Mouse (Mus musculus) cerebellum, adult 2 months (tissue): ENCODE data around the gene Abhd17b. TPM values are rescaled to one million over a fixed set of nuclear protein-coding genes. Genes with fewer than 3 reads are reported as not detected.

Experiments
- DNase-seq, 2 experiments: peaks; one replicate each; pipeline ENCODE4 v3.0.0; 2021
- H3K27ac ChIP-seq: fragments of 200-500 bp; 2 replicates; pipeline ENCODE4 v1.5.1; 2012; ENCODE audit warnings: low read length, control low read depth, inconsistent platforms; ENCODE audit not compliant: insufficient read depth
- H3K27me3 ChIP-seq: fragments of 200-500 bp; 2 replicates; pipeline ENCODE4 v1.6.1; 2012; ENCODE audit warnings: inconsistent platforms, mild to moderate bottlenecking, low read length, moderate library complexity; ENCODE audit not compliant: control insufficient read depth, insufficient read depth
- H3K4me1 ChIP-seq: fragments of 200-500 bp; 2 replicates; pipeline ENCODE4 v1.6.1; 2011; ENCODE audit warnings: low read length; ENCODE audit not compliant: control insufficient read depth, insufficient read depth
- H3K4me3 ChIP-seq: fragments of 200-500 bp; replicated peaks from 2 replicates; pipeline ENCODE3; 2011; ENCODE audit warnings: mild to moderate bottlenecking, low read depth, low read length, control low read depth; ENCODE audit not compliant: insufficient read depth
- CTCF ChIP-seq: fragments of 200-500 bp; IDR thresholded peaks from 2 replicates; pipeline ENCODE4 v1.5.1; 2011; ENCODE audit warnings: low read depth, mild to moderate bottlenecking, control low read depth, low read length, moderate library complexity, borderline replicate concordance; ENCODE audit not compliant: insufficient read depth
- POLR2A ChIP-seq: fragments of 200-500 bp; IDR thresholded peaks from 2 replicates; pipeline ENCODE4 v1.6.1; 2011; ENCODE audit warnings: low read length, control low read depth, borderline replicate concordance; ENCODE audit not compliant: insufficient read depth
- WGBS: fragments of 180-500 bp; shearing (Covaris S2); methylation state at CpG from one replicate; pipeline ENCODE4 v1.1.7; 2018; 5-methylcytosine and 5-hydroxymethylcytosine counted together
- polyA plus RNA-seq: library from polyadenylated mRNA; depleted of rRNA; stranded (reverse); fragments of >200 nt; gene quantifications from 2 replicates; pipeline ENCODE4 v1.2.3, GENCODE M21; 2012

Abhd17b gene
- polyA plus RNA-seq, 1 experiment: 45.4 TPM

GRCm38 (mm10) chr19:21636907-21637306, 16.1 kb upstream of the Abhd17b start:
- 82% methylated on average over 3 of the region's 3 CpGs for WGBS
- TF ChIP-seq CTCF (no peak), POLR2A (no peak)
- DNase-seq: no peak
- Histone ChIP-seq H3K27me3 (no peaks in the 10 kb centered on the region), H3K4me1 (no peaks in the 10 kb centered on the region), H3K4me3 (no peak overlapping the region), H3K27ac (no peak overlapping the region)

GRCm38 (mm10) chr19:21637672-21638071, 15.3 kb upstream of the Abhd17b start:
- Histone ChIP-seq H3K27ac (no peak overlapping the region), H3K4me3 (no peak overlapping the region), H3K27me3 (no peaks in the 10 kb centered on the region), H3K4me1 (no peaks in the 10 kb centered on the region)
- TF ChIP-seq POLR2A (no peak), CTCF (no peak)
- 90% methylated on average over 7 of the region's 7 CpGs for WGBS
- no peak for DNase-seq

GRCm38 (mm10) chr19:21643935-21644334, 9.1 kb upstream of the Abhd17b start:
- 86% methylated on average over 1 of the region's 1 CpGs for WGBS
- H3K27ac ChIP-seq: no peak overlapping the region
- no peak for TF ChIP-seq CTCF
- TF ChIP-seq POLR2A: no peak
- no peak overlapping the region for H3K4me3 ChIP-seq
- no peaks in the 10 kb centered on the region; the same call in 1 of the 2 replicates for H3K4me1 ChIP-seq
- H3K27me3 ChIP-seq: no peaks in the 10 kb centered on the region
- DNase-seq: no peak

DNA sequence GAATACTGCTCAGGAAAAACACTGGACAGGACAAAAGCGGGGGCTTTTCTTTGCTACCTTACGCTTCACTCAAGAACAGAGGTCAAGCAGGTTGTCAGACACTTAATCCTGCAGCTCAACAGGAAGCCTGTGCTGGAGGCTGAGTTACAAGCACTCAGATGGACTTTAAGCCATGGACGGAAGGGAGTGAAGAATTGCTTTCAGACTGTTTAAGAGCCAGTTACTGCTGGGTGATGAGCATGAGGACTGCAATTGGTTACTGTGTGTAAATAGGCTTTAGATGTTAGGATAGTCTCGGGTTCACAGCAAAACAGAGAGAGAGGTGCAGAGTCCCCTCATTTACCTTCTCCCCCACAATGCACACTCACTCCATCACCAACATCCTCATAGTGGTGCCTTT, 7.7 kb upstream of the Abhd17b start:
- Histone ChIP-seq H3K27me3 (no peaks in the 10 kb centered on the region), H3K4me3 (no peak overlapping the region), H3K27ac (no peak overlapping the region), H3K4me1 (no peaks in the 10 kb centered on the region; the same call in 1 of the 2 replicates)
- no peak for DNase-seq
- no peak for TF ChIP-seq POLR2A
- no peak for TF ChIP-seq CTCF
- 91% methylated on average over 4 of the region's 4 CpGs for WGBS

GRCm38 (mm10) chr19:21646142-21646541, 6.8 kb upstream of the Abhd17b start:
- Histone ChIP-seq H3K4me1 (no peaks in the 10 kb centered on the region; the same call in 1 of the 2 replicates), H3K27me3 (no peaks in the 10 kb centered on the region), H3K27ac (no peak overlapping the region), H3K4me3 (no peak overlapping the region)
- 91% methylated on average over 6 of the region's 6 CpGs for WGBS
- no peak for TF ChIP-seq POLR2A
- no peak for TF ChIP-seq CTCF
- DNase-seq: no peak

- Histone ChIP-seq H3K4me1 (peaks cover 4% of the 10 kb centered on the region), H3K4me3 (peak overlapping the region; percentile 73), H3K27me3 (no peaks in the 10 kb centered on the region), H3K27ac (no peak overlapping the region; the same call in 1 of the 2 replicates)
- no peak for TF ChIP-seq CTCF
- TF ChIP-seq POLR2A: no peak
- WGBS: 45% methylated on average over 6 of the region's 6 CpGs
- no peak for DNase-seq
Measured at GRCm38 (mm10) chr19:21651664-21652063, 1.3 kb upstream of the Abhd17b start.

DNA sequence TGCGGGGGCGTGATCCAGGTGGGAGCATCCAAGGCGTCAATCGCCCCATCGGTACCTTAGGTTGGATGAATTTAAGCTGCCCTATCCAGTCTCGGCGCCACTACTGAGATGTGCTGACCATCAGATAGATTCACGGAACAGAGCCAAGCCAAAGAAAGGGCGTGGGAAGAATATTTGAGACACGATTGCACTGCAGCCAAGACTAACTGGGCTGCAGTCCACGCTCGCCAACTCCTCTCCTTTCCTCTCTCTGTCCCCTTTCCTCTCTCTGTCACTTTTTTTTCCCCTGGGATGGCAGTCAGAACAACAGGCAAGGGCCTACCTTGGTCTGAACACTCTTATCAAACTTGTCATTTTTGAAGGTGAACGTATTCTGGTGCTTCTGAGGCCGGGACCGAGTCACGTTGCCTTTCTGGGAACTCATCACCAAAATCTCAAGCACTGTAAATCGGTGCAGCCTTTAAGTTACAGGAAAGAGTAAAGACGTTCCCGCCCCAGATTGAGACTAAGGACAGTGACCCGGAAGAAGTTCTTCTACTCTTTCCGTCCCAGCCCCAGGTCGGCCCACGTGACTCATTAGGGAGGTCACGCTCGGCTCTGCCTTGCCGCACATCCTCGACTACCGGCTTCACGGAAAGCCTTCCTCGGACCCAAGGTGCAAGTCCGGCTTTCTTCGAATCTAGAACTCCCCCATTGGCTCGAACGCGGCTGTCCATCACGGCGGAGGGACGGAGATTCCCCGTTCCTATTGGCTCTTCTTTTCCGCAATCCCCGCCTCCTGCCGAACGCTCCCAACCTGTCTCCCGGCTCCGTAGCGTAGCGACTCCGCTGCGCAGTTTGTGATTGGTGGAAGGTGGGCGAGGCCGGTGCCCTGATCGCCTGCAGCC, 457 bp upstream of the Abhd17b start, which contains the start of gene 1110059E24Rik:
Gene 1110059E24Rik (minus strand): TSS at position 692 of the 887 bp plus-strand sequence.
- WGBS: 5% methylated on average over 52 of the region's 52 CpGs

GRCm38 (mm10) chr19:21654788-21655187, 1.8 kb downstream of the Abhd17b start:
- 7% methylated on average over 7 of the region's 7 CpGs for WGBS
- no peak for DNase-seq
- H3K27ac ChIP-seq: no peak overlapping the region
- peak overlapping the region; percentile 79 for H3K4me3 ChIP-seq
- no peak for TF ChIP-seq CTCF
- no peak for TF ChIP-seq POLR2A
- peaks cover 4% of the 10 kb centered on the region for H3K4me1 ChIP-seq
- no peaks in the 10 kb centered on the region for H3K27me3 ChIP-seq

More for the DNA sequence above, 457 bp upstream of the Abhd17b start, which contains the start of gene 1110059E24Rik:
- H3K4me3 ChIP-seq: peak within 1 kb of the TSS; percentile 79
- DNase-seq: peak; percentile 99
- no peaks in the 10 kb centered on the region for H3K27me3 ChIP-seq
- H3K27ac ChIP-seq: peak within 1 kb of the TSS; percentile 96
- peaks cover 4% of the 10 kb centered on the region for H3K4me1 ChIP-seq
- TF ChIP-seq POLR2A (peak; percentile 69; the same call in 1 of the 2 replicates), CTCF (no peak)
